11 mouse cellular contexts compared by ENCODE assay signal in the genomic region with DNA sequence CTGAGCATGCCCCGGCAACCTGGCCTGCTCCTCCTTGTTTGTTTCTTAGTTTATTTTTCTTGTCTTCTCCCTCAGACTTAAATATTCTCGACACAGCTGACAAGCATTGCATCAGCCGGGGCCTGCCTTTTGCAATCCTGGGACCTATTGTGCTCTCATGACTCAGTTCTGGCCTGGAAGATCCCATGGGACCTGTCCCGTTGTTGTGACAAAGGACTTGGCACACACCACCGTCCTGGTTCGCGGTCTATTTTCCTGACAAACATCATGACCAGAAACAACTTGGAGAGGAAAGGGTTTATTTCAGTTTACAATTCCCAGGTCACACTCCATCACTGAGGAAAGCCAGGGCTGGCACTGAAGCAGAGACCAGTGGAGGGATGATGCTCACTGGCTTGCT. TPM values are rescaled to one million over a fixed set of nuclear protein-coding genes. Genes with fewer than 3 reads are reported as not detected.
A peak's percentile ranks its signal among the peaks of the same experiment; 100 is the strongest.
DNase-seq lines count a peak whose midpoint lies in the region; ATAC-seq lines count a peak whose summit lies in the region.
"Had no signal": no experiment of that assay in that cellular context is flagged by ENCODE, and none has a peak within 500 bp of the region (broad histone marks: within the 10 kb centered on the region; RNA-seq: fewer than 3 reads in every experiment).

No protein-coding gene starts in this region.

- DNase-seq in cerebellum, adult 11 months, result peak; percentile 41
- DNase-seq in Muller cell, postnatal 12 days (ENCODE audit: inconsistent ontology term), result peak; percentile 83
- peak; percentile 44 to 65 for DNase-seq in gastrocnemius, adult 8-10 months (ENCODE audit: low spot score in 2 of 2)
- peak; percentile 49 to 68 for DNase-seq in kidney, postnatal 36 days
- DNase-seq in left cerebral cortex, postnatal 25 days (ENCODE audit: low spot score in 2 of 2), result no peak
- DNase-seq in urinary bladder, adult 18-20 months (ENCODE audit: low spot score in 2 of 2), result no peak
- no peak for DNase-seq in urinary bladder, postnatal 10 days (ENCODE audit: low spot score)
- DNase-seq: cerebellum, adult 8-10 months had no signal

- ATAC-seq in cerebellum, adult (ENCODE audit: insufficient number of reproducible peaks, low FRiP score, low TSS enrichment), result no peak

- intact Hi-C loops in left cerebral cortex, postnatal 25 days (cut with DNase I), result no loop called here

RNA-seq across cellular contexts. Expression of gene Sept8, which starts 10.9 kb away (rescaled TPM):
- 1 to 10 TPM; 4.5 to 8.4 (median 7.1) TPM for total RNA-seq in gastrocnemius, adult 8-10 months (2022)
- total RNA-seq in left cerebral cortex, postnatal 25 days (2021), result 100 to 1,000 TPM; 299 to 327 TPM

RNA-seq across cellular contexts. Expression of gene Sowaha, which starts 28.1 kb away (rescaled TPM):
- under 1 TPM in 1 of 4 experiments, not detected in 3; 0.13 TPM for total RNA-seq in gastrocnemius, adult 8-10 months (2022)
- 10 to 100 TPM; 79.1 to 79.3 TPM for total RNA-seq in left cerebral cortex, postnatal 25 days (2021)
- total RNA-seq: hematopoietic stem cell, adult 5-6 weeks had no signal

RNA-seq across cellular contexts. Expression of gene Gm9945, which starts 28.2 kb away (rescaled TPM):
- total RNA-seq in gastrocnemius, adult 8-10 months (2022), result not detected
- total RNA-seq in left cerebral cortex, postnatal 25 days (2021), result 1 to 10 TPM; 3.3 TPM
- total RNA-seq: hematopoietic stem cell, adult 5-6 weeks; megakaryocyte progenitor cell, adult 5-6 weeks had no signal

RNA-seq across cellular contexts. Expression of gene Gm9837, which starts 37.9 kb away (rescaled TPM):
- not detected for total RNA-seq in gastrocnemius, adult 8-10 months (2022)
- not detected for total RNA-seq in left cerebral cortex, postnatal 25 days (2021)
- total RNA-seq: hematopoietic stem cell, adult 5-6 weeks; megakaryocyte progenitor cell, adult 5-6 weeks had no signal

RNA-seq across cellular contexts. Expression of gene Shroom1, which starts 51.1 kb away (rescaled TPM):
- total RNA-seq in gastrocnemius, adult 8-10 months (2022), result 1 to 10 TPM in 1 of 4 experiments, under 1 TPM in 3; 0.29 to 1.2 (median 0.74) TPM
- total RNA-seq in left cerebral cortex, postnatal 25 days (2021), result 1 to 10 TPM; 4.0 to 4.5 TPM
- total RNA-seq: hematopoietic stem cell, adult 5-6 weeks had no signal

Comparison
In these comparisons a context has a peak if more than half of its experiments do, and no peak if none do; other contexts are left out.
1. DNase-seq: peak in cerebellum, adult 11 months (single experiment), Muller cell, postnatal 12 days (single experiment), gastrocnemius, adult 8-10 months (2 of 2) and kidney, postnatal 36 days (2 of 2); none in left cerebral cortex, postnatal 25 days (0 of 2), urinary bladder, adult 18-20 months (0 of 2) and urinary bladder, postnatal 10 days (single experiment).
2. RNA of gene Sept8, which starts 10.9 kb away (total RNA-seq): 299 to 327 TPM in left cerebral cortex, postnatal 25 days; 4.5 to 8.4 TPM in gastrocnemius, adult 8-10 months; every median in the first group is over 10 times any median in the second.
3. RNA of gene Sowaha, which starts 28.1 kb away (total RNA-seq): 79.1 to 79.3 TPM in left cerebral cortex, postnatal 25 days; 0.13 TPM in gastrocnemius, adult 8-10 months; every median in the first group is over 10 times any median in the second.
4. RNA of gene Gm9945, which starts 28.2 kb away (total RNA-seq): 3.3 TPM in left cerebral cortex, postnatal 25 days; not detected in gastrocnemius, adult 8-10 months; every median in the first group is over 4 times any median in the second.